Mouse (Mus musculus): ENCODE data around the gene Tor4a.

DNA sequence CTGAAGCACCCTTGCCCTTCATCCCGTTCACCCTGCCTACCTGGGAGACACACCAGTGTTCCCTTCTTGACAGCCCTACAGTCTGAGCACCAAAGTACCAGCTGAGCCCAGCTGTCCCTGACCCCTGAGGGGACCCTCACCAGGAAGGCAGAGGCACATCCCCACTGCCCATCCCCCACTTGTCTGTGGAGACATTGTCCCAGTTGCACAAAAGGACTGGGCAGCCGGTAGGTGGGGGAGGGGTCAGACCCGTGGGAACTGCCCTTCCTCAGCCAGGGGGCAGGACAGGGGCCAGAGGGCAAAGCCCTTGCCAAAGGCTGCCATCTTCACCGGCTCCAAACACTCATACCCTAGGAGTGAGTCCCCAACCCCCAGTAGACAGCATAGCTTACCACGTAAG lies 26.9 kb downstream of the Tor4a start:
- TF ChIP-seq CTCF (IDR thresholded peaks at IDR 0.05; ENCODE audit: borderline replicate concordance, control insufficient read depth, extremely low read depth, insufficient read depth, low read length, poor library complexity) (no peak), POLR2A (IDR thresholded peaks at IDR 0.05; ENCODE audit: control insufficient read depth, extremely low read depth, insufficient read depth, low read length, poor library complexity) (no peak)
